Mouse (Mus musculus) central nervous system, embryonic 14 days (tissue): ENCODE data around the gene Usp17ld. TPM values are rescaled to one million over a fixed set of nuclear protein-coding genes. Genes with fewer than 3 reads are reported as not detected.

Experiments used
- polyA plus RNA-seq: library from polyadenylated mRNA; depleted of rRNA; stranded (reverse); fragments of >200 nt; gene quantifications from 2 replicates; pipeline ENCODE4 v1.2.3, GENCODE M21; 2012; rRNA removed

Usp17ld gene
- not detected in 2 replicates for polyA plus RNA-seq

GRCm38 (mm10) chr7:103252405-103252804 lies at the start of gene Usp17ld:
Gene Usp17ld (minus strand): TSS chr7:103252505.

GRCm38 (mm10) chr7:103216696-103217095 lies 35.6 kb downstream of the Usp17ld start, which contains the start of gene Olfr594:
Gene Olfr594 (plus strand): TSS chr7:103216996.

GRCm38 (mm10) chr7:103211562-103211961 lies 40.7 kb downstream of the Usp17ld start, which contains the start of gene Olfr593:
Gene Olfr593 (plus strand): TSS chr7:103211862.

Other genes starting within 250 kb of the Usp17ld start
- gene Olfr582, start 214.5 kb downstream of the Usp17ld start, polyA plus RNA-seq = not detected in 2 replicates
- gene Olfr583, start 201.2 kb downstream of the Usp17ld start, polyA plus RNA-seq = not detected in 2 replicates
- gene Olfr584, start 170.6 kb downstream of the Usp17ld start, polyA plus RNA-seq = not detected in 2 replicates
- not detected in 2 replicates for gene Olfr585, start 154.8 kb downstream of the Usp17ld start, polyA plus RNA-seq
- gene Olfr586, start 126.9 kb downstream of the Usp17ld start, polyA plus RNA-seq = not detected in 2 replicates
- gene Olfr588-ps1, start 111.6 kb downstream of the Usp17ld start, polyA plus RNA-seq = not detected in 2 replicates
- gene Olfr589, start 96.1 kb downstream of the Usp17ld start, polyA plus RNA-seq = not detected in 2 replicates
- not detected in 2 replicates for gene Olfr591, start 74.2 kb downstream of the Usp17ld start, polyA plus RNA-seq
- gene Olfr592, start 67.7 kb downstream of the Usp17ld start, polyA plus RNA-seq = not detected in 2 replicates
- not detected in 2 replicates for gene Olfr593, start 40.6 kb downstream of the Usp17ld start, polyA plus RNA-seq
- not detected in 2 replicates for gene Olfr594, start 35.5 kb downstream of the Usp17ld start, polyA plus RNA-seq
- gene Olfr596, start 53.1 kb upstream of the Usp17ld start, polyA plus RNA-seq = not detected in 2 replicates
- not detected in 2 replicates for gene Olfr597, start 63.8 kb upstream of the Usp17ld start, polyA plus RNA-seq
- not detected in 2 replicates for gene Olfr598, start 71.1 kb upstream of the Usp17ld start, polyA plus RNA-seq
- gene Olfr599, start 83.4 kb upstream of the Usp17ld start, polyA plus RNA-seq = not detected in 2 replicates
- gene Olfr600, start 97.2 kb upstream of the Usp17ld start, polyA plus RNA-seq = not detected in 2 replicates
- not detected in 2 replicates for gene Olfr601, start 110.2 kb upstream of the Usp17ld start, polyA plus RNA-seq
- gene Olfr603, start 133.7 kb upstream of the Usp17ld start, polyA plus RNA-seq = not detected in 2 replicates
- gene Usp17lc, start 162.6 kb upstream of the Usp17ld start, polyA plus RNA-seq = not detected in 2 replicates
- not detected in 2 replicates for gene Olfr605, start 192.9 kb upstream of the Usp17ld start, polyA plus RNA-seq
- gene Olfr606, start 196.5 kb upstream of the Usp17ld start, polyA plus RNA-seq = not detected in 2 replicates
- gene Olfr607, start 211.6 kb upstream of the Usp17ld start, polyA plus RNA-seq = not detected in 2 replicates
- gene Olfr608, start 217.4 kb upstream of the Usp17ld start, polyA plus RNA-seq = not detected in 2 replicates
- gene Olfr609, start 245.6 kb upstream of the Usp17ld start, polyA plus RNA-seq = not detected in 2 replicates